Mouse (Mus musculus): Measurements from ENCODE around the gene Ube2c.

GRCm38 (mm10) chr2:164773229-164773988 is 3.7 kb downstream of the Ube2c start:
- TF ChIP-seq CTCF (IDR thresholded peaks at IDR 0.05; ENCODE audit: extremely low read depth, insufficient read depth, low read length): no peak
- TF ChIP-seq POLR2A (IDR thresholded peaks at IDR 0.05; ENCODE audit: extremely low read depth, insufficient read depth, low read length): no peak
